Comparison of ENCODE assay signal across 8 mouse cellular contexts in the genomic region with DNA sequence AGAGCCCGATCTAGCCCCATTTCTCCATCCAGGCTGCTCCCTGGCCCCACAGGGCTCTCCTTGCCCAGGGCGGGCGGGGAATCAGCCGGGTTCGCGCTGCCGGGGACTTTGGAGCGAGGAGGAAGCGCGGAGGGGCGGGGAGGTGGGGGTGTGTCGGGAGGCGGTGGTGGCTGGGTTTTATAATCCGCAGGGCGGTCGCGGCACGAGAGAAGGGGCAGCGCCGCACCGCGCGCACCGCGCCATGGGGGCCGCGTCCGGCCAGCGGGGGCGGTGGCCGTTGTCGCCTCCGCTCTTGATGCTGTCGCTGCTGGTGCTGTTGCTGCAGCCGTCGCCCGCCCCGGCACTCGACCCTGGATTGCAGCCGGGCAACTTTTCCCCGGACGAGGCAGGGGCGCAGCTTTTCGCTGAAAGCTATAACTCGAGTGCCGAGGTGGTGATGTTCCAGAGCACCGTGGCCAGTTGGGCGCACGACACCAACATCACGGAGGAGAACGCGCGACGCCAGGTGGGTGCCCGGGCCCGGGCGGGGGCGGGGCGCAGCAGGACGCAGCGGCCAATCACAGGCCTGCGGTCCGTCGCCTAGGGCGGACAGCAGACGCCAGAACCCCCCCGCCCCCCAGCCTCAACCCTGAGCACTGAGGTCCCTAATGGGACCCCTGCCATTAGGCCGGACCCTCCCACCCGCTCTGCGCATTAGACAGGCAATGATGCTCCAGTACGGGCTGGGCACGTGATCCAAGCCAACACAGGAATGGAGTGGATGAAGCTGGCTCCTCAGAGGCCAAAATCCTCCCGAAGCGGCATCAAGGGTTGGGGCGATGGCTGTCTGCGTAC. TPM values are rescaled to one million over a fixed set of nuclear protein-coding genes. Genes with fewer than 3 reads are reported as not detected.
DNase-seq lines count a peak whose midpoint lies in the region; ATAC-seq lines count a peak whose summit lies in the region.

A gene (plus strand): TSS at position 205 of the 834 bp plus-strand sequence.

- peak within 1 kb of the TSS; percentile 98 for H3K4me2 ChIP-seq in forebrain, embryonic 11.5 days (ENCODE audit: low read depth, low read length, severe bottlenecking)

- DNase-seq in urinary bladder, adult 2 months (ENCODE audit: low spot score): no peak
- DNase-seq in urinary bladder, postnatal 10 days (ENCODE audit: low spot score): no peak
- peak; percentile 68 for DNase-seq in forebrain, embryonic 11.5 days (ENCODE audit: low spot score)
- DNase-seq in heart, postnatal 10 days: peak; percentile 38 to 43
- no peak for DNase-seq in large intestine, adult 2 months (ENCODE audit: low read depth, low spot score)
- DNase-seq in thymus, adult 18-20 months: no peak
- no peak for DNase-seq in ovary, postnatal 10 days (ENCODE audit: low spot score)

- intact Hi-C loops in heart, postnatal 10 days (cut with DNase I): loop anchor here (2.0 kb wide), 1 partner anchor 23 kb away; no protein-coding TSS in a partner anchor

- no peak within 1 kb of the TSS for H3K27ac ChIP-seq in forebrain, embryonic 11.5 days (ENCODE audit: low read depth, low read length)

- peak within 1 kb of the TSS; percentile 50 for H3K4me3 ChIP-seq in forebrain, embryonic 11.5 days (ENCODE audit: low read depth, low read length)
- peak within 1 kb of the TSS; percentile 87 for H3K4me3 ChIP-seq in megakaryocyte, embryonic 14.5 days (replicated peaks)

- peak; percentile 64 for ATAC-seq in forebrain, embryonic 11.5 days (replicated peaks; ENCODE audit: low FRiP score)

- H3K9ac ChIP-seq in forebrain, embryonic 11.5 days (ENCODE audit: low read length): peak within 1 kb of the TSS; percentile 55

- under 1% methylated on average over 76 of the region's 76 CpGs for WGBS in forebrain, embryonic 11.5 days
- 2% methylated on average over 71 of the region's 76 CpGs for WGBS in large intestine, adult 2 months

- H3K27me3 ChIP-seq in forebrain, embryonic 11.5 days (ENCODE audit: control insufficient read depth, insufficient read depth, low read length): peaks cover 21% of the 10 kb centered on the region
- peaks cover 92% of the 10 kb centered on the region for H3K27me3 ChIP-seq in megakaryocyte, embryonic 14.5 days (replicated peaks)

- no peaks in the 10 kb centered on the region for H3K9me3 ChIP-seq in forebrain, embryonic 11.5 days (ENCODE audit: control insufficient read depth, low read length)
- H3K9me3 ChIP-seq in megakaryocyte, embryonic 14.5 days: peaks cover 2% of the 10 kb centered on the region; the same call in 1 of the 2 replicates

- no peaks in the 10 kb centered on the region for H3K36me3 ChIP-seq in forebrain, embryonic 11.5 days (ENCODE audit: control insufficient read depth, insufficient read depth, low read length)
- no peaks in the 10 kb centered on the region for H3K36me3 ChIP-seq in megakaryocyte, embryonic 14.5 days (replicated peaks; ENCODE audit: low read length)

- H3K4me1 ChIP-seq in forebrain, embryonic 11.5 days (replicated peaks; ENCODE audit: control insufficient read depth, insufficient read depth, low read length): 0 out of 2 replicates have a peak, but pooled peaks cover 3% of the 10 kb centered on the region
- H3K4me1 ChIP-seq in megakaryocyte, embryonic 14.5 days: peaks cover 13% of the 10 kb centered on the region

RNA-seq across cellular contexts. Expression of the gene that starts here (rescaled TPM):
- polyA plus RNA-seq in urinary bladder, adult 2 months (2012; rRNA removed): 13.6 and 16.5 TPM in 2 replicates
- 0.67 and 0.90 TPM in 2 replicates for polyA plus RNA-seq in forebrain, embryonic 11.5 days (2014; fragmentation: Nextera tagmentation; extraction: Ambion mirVana)
- total RNA-seq in heart, postnatal 10 days (2021): 10 to 100 TPM; 20.4 to 29.1 TPM
- 70.6 and 321 TPM in 2 replicates for polyA plus RNA-seq in large intestine, adult 2 months (2012; rRNA removed)
- 0.17 and 0.89 TPM in 2 replicates for polyA plus RNA-seq in megakaryocyte, embryonic 14.5 days (2012; ENCODE audit: insufficient read depth, low replicate concordance)

Comparison
In these comparisons a context has a peak if more than half of its experiments do, and no peak if none do; other contexts are left out.
1. Peak in DNase-seq, ATAC-seq, H3K4me3 ChIP-seq, H3K9ac ChIP-seq and H3K4me2 ChIP-seq in forebrain, embryonic 11.5 days; RNA of the gene not detected or under 1 TPM.
2. DNase-seq: peak in heart, postnatal 10 days (2 of 2); none in urinary bladder, adult 2 months (single experiment), urinary bladder, postnatal 10 days (single experiment), large intestine, adult 2 months (single experiment), thymus, adult 18-20 months (0 of 2) and ovary, postnatal 10 days (single experiment).